Mouse (Mus musculus) embryonic facial prominence, embryonic 15.5 days (tissue): ENCODE measurements around the gene Cpne4. TPM values are rescaled to one million over a fixed set of nuclear protein-coding genes. Genes with fewer than 3 reads are reported as not detected.

Source experiments
- microRNA-seq: library from miRNA; unstranded; fragments of <30 nt; microRNA quantifications from one replicate; pipeline ENCODE4, GENCODE M21; 2016; ENCODE audit warnings: borderline number of aligned reads
- polyA plus RNA-seq: library from polyadenylated mRNA; unstranded; fragments of >200 nt; fragmentation: Nextera tagmentation; extraction: Ambion mirVana; gene quantifications from 2 replicates; pipeline ENCODE4 v1.2.1, GENCODE M21; 2015

The Cpne4 gene
- polyA plus RNA-seq, 1 experiment from 2014 or later, result 1.4 TPM

Small RNA genes within 50 kb of the gene (microRNA-seq; reads per million reads assigned to microRNA genes)
- not detected for gene Gm23391

Other genes with a start within 250 kb of the Cpne4 start
- 4.1 and 4.3 TPM in 2 replicates for gene Acpp, start 209.5 kb upstream of the Cpne4 start, polyA plus RNA-seq